Mouse (Mus musculus) embryonic fibroblast, embryonic 13.5 days (primary cell): Measurements from ENCODE around the gene Krt33a.

Source experiments
- CTCF ChIP-seq: IDR thresholded peaks from 2 replicates; pipeline ENCODE4 v1.5.1; 2011; ENCODE audit warnings: mild to moderate bottlenecking, control low read depth, low read length, moderate library complexity, borderline replicate concordance; ENCODE audit not compliant: insufficient read depth
- POLR2A ChIP-seq: IDR thresholded peaks from 2 replicates; pipeline ENCODE4 v1.6.1; 2011; ENCODE audit warnings: low read depth, mild to moderate bottlenecking, control low read depth, low read length, moderate library complexity

GRCm38 (mm10) chr11:100013691-100014171 lies 2.3 kb downstream of the Krt33a start:
- no peak for TF ChIP-seq POLR2A
- no peak for TF ChIP-seq CTCF
